8 mouse cellular contexts compared by ENCODE assay signal in genomic region chr10:67647777-67648727, GRCm38 (mm10).
DNase-seq lines count a peak whose midpoint lies in the region; ATAC-seq and TF ChIP-seq lines count a peak whose summit lies in the region.

No protein-coding gene starts in this region.

- H3K9me3 ChIP-seq in hindbrain, postnatal 0 days (ENCODE audit: low read length): no peaks in the 10 kb centered on the region
- no peaks in the 10 kb centered on the region for H3K9me3 ChIP-seq in lung, embryonic 15.5 days

- 0 out of 2 replicates have a peak overlapping the region, but pooled peaks have one; percentile 5 for H3K9ac ChIP-seq in hindbrain, postnatal 0 days (replicated peaks; ENCODE audit: low read length)
- H3K9ac ChIP-seq in lung, embryonic 15.5 days: no peak overlapping the region

- H3K4me2 ChIP-seq in hindbrain, postnatal 0 days (ENCODE audit: low read depth, low read length): peak overlapping the region; percentile 54
- H3K4me2 ChIP-seq in lung, embryonic 15.5 days: peak overlapping the region; percentile 42

- H3K4me3 ChIP-seq in hindbrain, postnatal 0 days (ENCODE audit: low read length): peak overlapping the region; percentile 21
- H3K4me3 ChIP-seq in lung, embryonic 15.5 days: peak overlapping the region; percentile 2; the same call in 1 of the 2 replicates

- 0 out of 2 replicates have a peak, but pooled peaks have one; percentile 21 for ATAC-seq in hindbrain, postnatal 0 days
- ATAC-seq in lung, embryonic 15.5 days (ENCODE audit: borderline replicate concordance, extremely low read depth, low FRiP score, low TSS enrichment): peak; percentile 72; the same call in 1 of the 2 replicates

- H3K4me1 ChIP-seq in hindbrain, postnatal 0 days (ENCODE audit: insufficient read depth, low read length): peaks cover 7% of the 10 kb centered on the region; the same call in 1 of the 2 replicates
- H3K4me1 ChIP-seq in lung, embryonic 15.5 days: peaks cover 29% of the 10 kb centered on the region

- DNase-seq in CD4-positive helper T cell, adult 2 months (ENCODE audit: low read depth, low spot score): peak; percentile 88
- peak; percentile 71 for DNase-seq in adrenal gland, postnatal 14 days
- DNase-seq in gastrocnemius, postnatal 10 days: peak; percentile 24
- DNase-seq in hindbrain, postnatal 0 days (ENCODE audit: low spot score): peak; percentile 23
- DNase-seq in ovary, postnatal 36 days (ENCODE audit: low spot score): peak; percentile 54
- no peak for DNase-seq in frontal cortex, postnatal 25 days (ENCODE audit: low spot score in 2 of 2)
- DNase-seq in layer of hippocampus, adult 18-20 months (ENCODE audit: low spot score in 2 of 2): no peak

- 18% methylated on average over 20 of the region's 20 CpGs for whole genome bisulfite sequencing in hindbrain, postnatal 0 days
- WGBS in lung, embryonic 15.5 days: 15% methylated on average over 20 of the region's 20 CpGs

- H3K27me3 ChIP-seq in hindbrain, postnatal 0 days (ENCODE audit: insufficient read depth, low read length): no peaks in the 10 kb centered on the region
- H3K27me3 ChIP-seq in lung, embryonic 15.5 days: 0 out of 2 replicates have a peak, but pooled peaks cover 3% of the 10 kb centered on the region

- no peaks in the 10 kb centered on the region for H3K36me3 ChIP-seq in hindbrain, postnatal 0 days (ENCODE audit: insufficient read depth, low read length)
- H3K36me3 ChIP-seq in lung, embryonic 15.5 days: no peaks in the 10 kb centered on the region

- no peak overlapping the region for H3K27ac ChIP-seq in hindbrain, postnatal 0 days
- H3K27ac ChIP-seq in lung, embryonic 15.5 days: no peak overlapping the region; the same call in 1 of the 2 replicates

- TF ChIP-seq CTCF in hindbrain, postnatal 0 days (IDR thresholded peaks at IDR 0.05; ENCODE audit: low read depth): no peak

Comparison
In these comparisons a context has a peak if more than half of its experiments do, and no peak if none do; other contexts are left out.
1. DNase-seq: peak in CD4-positive helper T cell, adult 2 months (single experiment), adrenal gland, postnatal 14 days (single experiment), gastrocnemius, postnatal 10 days (single experiment), hindbrain, postnatal 0 days (single experiment) and ovary, postnatal 36 days (single experiment); none in frontal cortex, postnatal 25 days (0 of 2) and layer of hippocampus, adult 18-20 months (0 of 2).